Mouse (Mus musculus) frontal cortex, postnatal 36 days (tissue): ENCODE measurements around the gene Tldc1.
A peak's percentile ranks its signal among the peaks of the same experiment; 100 is the strongest.

ENCODE experiments used
- DNase-seq, 2 experiments: peaks; one replicate each; pipeline ENCODE4 v3.0.0; 2022; ENCODE audit warnings: low spot score in 2 of 2

Tldc1 gene

GRCm38 (mm10) chr8:119723676-119724075 is 54.5 kb downstream of the Tldc1 start:
- DNase-seq: no peak

GRCm38 (mm10) chr8:119722348-119722747 is 55.9 kb downstream of the Tldc1 start:
- no peak for DNase-seq

GRCm38 (mm10) chr8:119719011-119719501 is 59.2 kb downstream of the Tldc1 start:
- peak; percentile 54 to 56 for DNase-seq

- no peak for DNase-seq
These were observed 60.5 kb downstream of the Tldc1 start for GRCm38 (mm10) chr8:119717765-119718164.

- DNase-seq: no peak
These were observed 61.4 kb downstream of the Tldc1 start for GRCm38 (mm10) chr8:119716730-119717299.

- DNase-seq: no peak
These were observed 63.0 kb downstream of the Tldc1 start for GRCm38 (mm10) chr8:119715221-119715620.

- DNase-seq: no peak
These were observed 64.8 kb downstream of the Tldc1 start for GRCm38 (mm10) chr8:119713421-119713820.

- no peak for DNase-seq
These were observed 66.0 kb downstream of the Tldc1 start for GRCm38 (mm10) chr8:119712226-119712625.
